Mouse (Mus musculus) spleen, adult 2 months (tissue): ENCODE data around the gene Itch. TPM values are rescaled to one million over a fixed set of nuclear protein-coding genes. Genes with fewer than 3 reads are reported as not detected.
"Not testable (repeated sequence)": the region's sequence is repeated elsewhere in the genome, so short reads cannot be mapped to it uniquely, and the experiment has no call there.

Source experiments
- DNase-seq, 2 experiments: peaks; one replicate each; pipeline versions ENCODE4 v3.0.0 to v3.0.0-alpha.2; 2012 to 2021; ENCODE audit warnings: low spot score in 2 of 2, low read depth in 1 of 2
- H3K27ac ChIP-seq: fragments of 200-500 bp; 2 replicates; pipeline ENCODE4 v1.5.1; 2012; ENCODE audit warnings: low read length, inconsistent platforms; ENCODE audit not compliant: insufficient read depth
- H3K27me3 ChIP-seq: fragments of 200-500 bp; 2 replicates; pipeline ENCODE4 v1.6.1; 2012; ENCODE audit warnings: mild to moderate bottlenecking, moderate library complexity, low read length, inconsistent platforms; ENCODE audit not compliant: control insufficient read depth, insufficient read depth
- H3K36me3 ChIP-seq: fragments of 200-500 bp; 2 replicates; pipeline ENCODE4 v1.6.1; 2012; ENCODE audit warnings: mild to moderate bottlenecking, low read length, inconsistent platforms; ENCODE audit not compliant: control insufficient read depth, insufficient read depth
- H3K4me1 ChIP-seq: fragments of 200-500 bp; 2 replicates; pipeline ENCODE4 v1.6.1; 2011; ENCODE audit warnings: inconsistent platforms; ENCODE audit not compliant: control insufficient read depth, insufficient read depth, insufficient read length
- H3K4me3 ChIP-seq: fragments of 200-500 bp; 2 replicates; pipeline ENCODE4 v1.5.1; 2011; ENCODE audit warnings: mild to moderate bottlenecking, inconsistent platforms; ENCODE audit not compliant: insufficient read depth, insufficient read length; ENCODE audit errors: extremely low read depth
- CTCF ChIP-seq: fragments of 200-500 bp; IDR thresholded peaks from 2 replicates; pipeline ENCODE4 v1.5.1; 2011; ENCODE audit warnings: mild to moderate bottlenecking, inconsistent platforms; ENCODE audit not compliant: insufficient read depth, insufficient read length, insufficient replicate concordance; ENCODE audit errors: extremely low read depth
- POLR2A ChIP-seq: fragments of 200-500 bp; IDR thresholded peaks from 2 replicates; pipeline ENCODE4 v1.6.1; 2011; ENCODE audit warnings: low read depth, low read length, inconsistent platforms
- WGBS: fragments of 180-500 bp; shearing (Covaris S2); methylation state at CpG from one replicate; pipeline ENCODE4 v1.1.7; 2018; 5-methylcytosine and 5-hydroxymethylcytosine counted together
- polyA plus RNA-seq: library from polyadenylated mRNA; depleted of rRNA; stranded (reverse); fragments of >200 nt; gene quantifications from 2 replicates; pipeline ENCODE4 v1.2.3, GENCODE M21; 2012

Itch gene
- polyA plus RNA-seq, 1 experiment: 6.9 TPM

GRCm38 (mm10) chr2:155093418-155093817, 39.9 kb upstream of the Itch start:
- H3K4me3 ChIP-seq: no peak overlapping the region
- H3K27ac ChIP-seq: no peak overlapping the region
- DNase-seq: no peak
- H3K4me1 ChIP-seq: no peaks in the 10 kb centered on the region; the same call in 1 of the 2 replicates
- 3% methylated on average over 4 of the region's 4 CpGs for WGBS
- H3K36me3 ChIP-seq: no peaks in the 10 kb centered on the region
- TF ChIP-seq POLR2A: no peak
- TF ChIP-seq CTCF: no peak
- no peaks in the 10 kb centered on the region for H3K27me3 ChIP-seq

- no peaks in the 10 kb centered on the region for H3K36me3 ChIP-seq
- TF ChIP-seq POLR2A: no peak
- no peak for TF ChIP-seq CTCF
- H3K4me3 ChIP-seq: no peak overlapping the region
- 90% methylated on average over 9 of the region's 9 CpGs for WGBS
- no peaks in the 10 kb centered on the region for H3K27me3 ChIP-seq
- H3K4me1 ChIP-seq: no peaks in the 10 kb centered on the region
- DNase-seq: no peak
- no peak overlapping the region for H3K27ac ChIP-seq
Observed at GRCm38 (mm10) chr2:155098720-155099380, 34.5 kb upstream of the Itch start.

- 84% methylated on average over 7 of the region's 7 CpGs for WGBS
- H3K36me3 ChIP-seq: no peaks in the 10 kb centered on the region
- no peaks in the 10 kb centered on the region for H3K27me3 ChIP-seq
- DNase-seq: no peak
- no peaks in the 10 kb centered on the region for H3K4me1 ChIP-seq
- no peak overlapping the region for H3K27ac ChIP-seq
- TF ChIP-seq CTCF (no peak), POLR2A (no peak)
- H3K4me3 ChIP-seq: no peak overlapping the region
Observed at GRCm38 (mm10) chr2:155099421-155099820, 33.9 kb upstream of the Itch start.

- 83% methylated on average over 14 of the region's 14 CpGs for WGBS
- H3K27ac ChIP-seq: no peak overlapping the region
- TF ChIP-seq POLR2A: no peak
- H3K36me3 ChIP-seq: no peaks in the 10 kb centered on the region
- H3K4me1 ChIP-seq: no peaks in the 10 kb centered on the region
- DNase-seq: no peak
- H3K4me3 ChIP-seq: no peak overlapping the region
- H3K27me3 ChIP-seq: no peaks in the 10 kb centered on the region
Observed at GRCm38 (mm10) chr2:155099994-155100795, 33.1 kb upstream of the Itch start.

GRCm38 (mm10) chr2:155100796-155101259, 32.5 kb upstream of the Itch start:
- no peak for TF ChIP-seq CTCF
- TF ChIP-seq POLR2A: no peak
- Histone ChIP-seq H3K27ac (peak overlapping the region; percentile 48; the same call in 1 of the 2 replicates), H3K4me1 (no peaks in the 10 kb centered on the region), H3K4me3 (no peak overlapping the region), H3K27me3 (no peaks in the 10 kb centered on the region), H3K36me3 (no peaks in the 10 kb centered on the region)
- no peak for DNase-seq
- WGBS: 29% methylated on average over 3 of the region's 3 CpGs

- H3K27ac ChIP-seq: no peak overlapping the region
- H3K27me3 ChIP-seq: no peaks in the 10 kb centered on the region
- H3K36me3 ChIP-seq: no peaks in the 10 kb centered on the region
- WGBS: 64% methylated on average over 6 of the region's 6 CpGs
- no peak overlapping the region for H3K4me3 ChIP-seq
- no peak for TF ChIP-seq CTCF
- TF ChIP-seq POLR2A: no peak
- no peaks in the 10 kb centered on the region for H3K4me1 ChIP-seq
- no peak for DNase-seq
Observed at GRCm38 (mm10) chr2:155101761-155102181, 31.5 kb upstream of the Itch start.

- WGBS: 88% methylated on average over 6 of the region's 6 CpGs
- no peaks in the 10 kb centered on the region for H3K36me3 ChIP-seq
- H3K27ac ChIP-seq: no peak overlapping the region
- no peak for TF ChIP-seq POLR2A
- no peak for TF ChIP-seq CTCF
- DNase-seq: no peak
- no peaks in the 10 kb centered on the region for H3K4me1 ChIP-seq
- H3K27me3 ChIP-seq: no peaks in the 10 kb centered on the region
- no peak overlapping the region for H3K4me3 ChIP-seq
Observed at GRCm38 (mm10) chr2:155103607-155104006, 29.7 kb upstream of the Itch start.

GRCm38 (mm10) chr2:155107276-155107675, 26.0 kb upstream of the Itch start:
- DNase-seq, H3K4me1 ChIP-seq, H3K4me3 ChIP-seq, H3K27ac ChIP-seq, H3K27me3 ChIP-seq, H3K36me3 ChIP-seq: not testable (repeated sequence)
- WGBS: 73% methylated on average over 9 of the region's 9 CpGs
